Mouse (Mus musculus) kidney, postnatal 14 days (tissue): ENCODE results near the gene Arrb1.
A peak's percentile ranks its signal among the peaks of the same experiment; 100 is the strongest.
"Not testable (repeated sequence)": the region's sequence is repeated elsewhere in the genome, so short reads cannot be mapped to it uniquely, and the experiment has no call there.

Source experiments
- DNase-seq: peaks from one replicate; pipeline ENCODE4 v3.0.0; 2022; ENCODE audit warnings: mixed read lengths

Gene Arrb1

DNA sequence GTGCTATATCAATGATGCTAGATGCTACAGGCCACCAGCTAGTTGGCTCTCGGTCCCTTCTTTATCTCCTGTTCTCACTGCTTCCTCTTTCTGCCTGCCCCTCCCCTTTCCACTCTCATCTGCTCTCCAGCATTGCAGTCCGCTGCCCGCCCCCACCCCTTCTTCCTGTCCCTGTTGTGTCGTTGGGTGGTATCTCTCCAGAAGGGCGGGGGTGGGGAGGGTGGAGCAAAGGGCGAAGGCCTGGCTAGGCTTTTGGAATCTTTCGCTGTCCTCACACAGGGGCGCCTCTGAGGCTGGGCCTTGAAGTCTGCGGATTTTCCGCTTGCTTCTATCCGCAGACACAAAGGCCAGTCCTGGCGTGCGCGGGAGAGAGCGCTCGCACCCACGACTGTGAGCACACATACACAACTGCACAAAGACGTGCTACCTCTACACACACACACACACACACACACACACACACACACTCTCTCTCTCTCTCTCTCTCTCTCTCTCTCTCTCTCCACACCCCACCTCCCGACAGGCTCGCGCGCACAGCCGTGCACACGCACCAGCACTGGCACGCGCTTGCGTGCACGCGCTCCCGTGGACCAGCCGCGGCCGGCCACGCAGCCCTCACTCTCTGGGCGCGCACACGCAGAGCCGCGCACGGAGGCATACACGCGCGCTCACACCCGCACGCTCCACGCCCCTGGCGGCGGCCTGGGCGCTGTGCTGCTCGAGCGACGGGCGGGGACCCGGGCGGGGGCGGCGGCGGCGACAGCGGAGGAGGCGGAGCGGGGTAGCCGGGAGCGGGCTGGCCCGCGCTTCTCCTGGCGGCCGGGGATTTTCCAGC, at the start of gene Arrb1:
Arrb1 (plus strand) TSS at position 566 of the 835 bp plus-strand sequence.
- peak; percentile 88 for DNase-seq

DNA sequence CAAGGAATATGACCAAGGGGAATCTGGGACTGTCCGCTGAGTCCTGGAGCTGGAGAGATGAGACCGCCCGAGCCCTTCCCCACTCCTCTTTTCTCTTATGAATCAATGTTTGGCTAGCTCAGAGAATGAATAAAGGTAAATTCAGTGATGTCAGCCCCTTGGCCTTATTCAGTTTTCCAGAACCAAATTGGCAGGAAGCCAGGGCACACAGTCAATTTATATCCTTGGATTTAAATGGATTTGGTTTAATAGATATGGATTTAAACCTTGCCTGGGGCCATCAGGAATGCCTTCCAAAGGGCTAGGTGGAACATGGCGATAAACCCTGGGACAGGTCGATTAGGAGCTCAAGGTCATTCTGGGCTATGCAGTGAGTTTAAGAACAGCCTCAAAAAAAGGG, 45.6 kb upstream of the Arrb1 start:
- DNase-seq: no peak

GRCm38 (mm10) chr7:99499128-99499527, 36.1 kb upstream of the Arrb1 start:
- no peak for DNase-seq

DNA sequence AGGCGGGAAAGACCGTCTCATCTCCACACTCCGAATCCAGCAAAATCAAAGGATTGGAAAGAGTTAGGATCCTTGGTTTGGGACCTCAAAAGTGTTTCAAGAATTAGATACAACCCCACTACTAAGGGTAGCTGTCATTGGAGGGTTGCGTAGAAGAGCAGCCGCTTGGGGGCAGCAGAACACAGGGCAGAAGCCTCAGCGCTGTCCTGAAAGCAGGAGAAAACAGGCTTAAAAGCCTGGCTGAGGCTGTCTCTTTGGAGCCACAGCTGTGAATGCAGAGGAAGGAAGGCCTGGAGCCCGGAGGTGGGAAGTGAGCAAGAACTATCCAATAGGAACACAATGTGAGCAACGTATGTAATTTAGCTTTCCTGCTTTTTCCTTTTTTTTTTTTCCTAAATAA, 35.1 kb upstream of the Arrb1 start:
- DNase-seq: peak; percentile 88

DNA sequence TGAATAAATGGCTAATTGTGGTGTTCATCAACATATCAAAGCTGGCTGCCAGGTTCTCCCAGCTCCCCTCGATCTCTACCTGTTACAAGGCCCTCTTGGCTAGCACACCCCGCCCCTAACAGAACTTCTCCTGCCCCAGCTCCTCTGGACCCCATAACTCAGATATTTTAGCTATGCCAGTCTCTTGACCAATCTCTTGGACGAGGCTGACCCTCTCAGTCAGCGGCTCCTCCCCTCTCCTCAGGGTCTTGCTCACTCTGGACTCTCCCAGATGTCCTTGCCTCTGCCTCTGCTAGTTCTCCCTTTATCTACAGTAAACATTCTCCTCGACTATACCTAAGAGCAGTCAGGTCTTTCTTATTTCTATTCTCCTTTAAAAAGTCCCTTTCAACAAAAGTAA, 34.6 kb upstream of the Arrb1 start:
- DNase-seq: no peak

GRCm38 (mm10) chr7:99501148-99501547, 34.1 kb upstream of the Arrb1 start:
- no peak for DNase-seq

DNA sequence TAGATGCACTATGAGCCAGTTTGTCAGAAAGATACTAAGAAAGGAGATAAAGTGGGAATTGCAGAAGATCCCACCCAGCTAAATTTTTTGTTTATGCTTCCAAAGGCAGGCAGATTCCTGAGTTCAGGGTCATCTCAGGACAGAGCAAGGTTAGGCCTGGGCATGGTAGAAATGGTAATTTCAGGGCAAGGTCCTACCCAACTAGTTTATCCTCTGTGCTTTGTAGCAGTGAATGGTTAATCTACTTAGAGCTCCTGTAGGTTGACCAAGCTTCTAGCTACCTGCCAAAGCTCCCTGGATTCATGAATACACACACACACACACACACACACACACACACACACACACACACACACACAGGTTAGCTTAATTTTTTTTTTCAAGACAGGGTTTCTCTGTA, 30.7 kb upstream of the Arrb1 start:
- DNase-seq: no peak

DNA sequence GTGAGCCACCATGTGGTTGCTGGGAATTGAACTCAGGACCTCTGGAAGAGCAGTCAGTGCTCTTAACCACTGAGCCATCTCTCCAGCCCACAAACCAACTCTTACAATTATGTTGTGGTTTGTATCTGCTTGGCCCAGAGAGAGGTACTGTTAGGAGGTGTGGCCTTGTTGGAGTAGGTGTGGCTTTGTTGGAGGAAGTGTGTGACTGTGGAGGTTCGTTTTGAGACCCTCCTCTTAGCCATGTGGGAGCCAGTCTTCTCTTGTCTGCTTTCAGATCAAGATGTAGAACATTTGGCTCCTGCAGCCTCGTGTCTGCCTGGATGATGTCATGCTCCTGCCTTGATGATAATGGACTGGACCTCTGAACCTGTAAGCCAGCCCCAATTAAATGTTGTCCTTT, 27.1 kb upstream of the Arrb1 start:
- not testable (repeated sequence) for DNase-seq

GRCm38 (mm10) chr7:99510087-99510501, 25.2 kb upstream of the Arrb1 start:
- peak; percentile 67 for DNase-seq

DNA sequence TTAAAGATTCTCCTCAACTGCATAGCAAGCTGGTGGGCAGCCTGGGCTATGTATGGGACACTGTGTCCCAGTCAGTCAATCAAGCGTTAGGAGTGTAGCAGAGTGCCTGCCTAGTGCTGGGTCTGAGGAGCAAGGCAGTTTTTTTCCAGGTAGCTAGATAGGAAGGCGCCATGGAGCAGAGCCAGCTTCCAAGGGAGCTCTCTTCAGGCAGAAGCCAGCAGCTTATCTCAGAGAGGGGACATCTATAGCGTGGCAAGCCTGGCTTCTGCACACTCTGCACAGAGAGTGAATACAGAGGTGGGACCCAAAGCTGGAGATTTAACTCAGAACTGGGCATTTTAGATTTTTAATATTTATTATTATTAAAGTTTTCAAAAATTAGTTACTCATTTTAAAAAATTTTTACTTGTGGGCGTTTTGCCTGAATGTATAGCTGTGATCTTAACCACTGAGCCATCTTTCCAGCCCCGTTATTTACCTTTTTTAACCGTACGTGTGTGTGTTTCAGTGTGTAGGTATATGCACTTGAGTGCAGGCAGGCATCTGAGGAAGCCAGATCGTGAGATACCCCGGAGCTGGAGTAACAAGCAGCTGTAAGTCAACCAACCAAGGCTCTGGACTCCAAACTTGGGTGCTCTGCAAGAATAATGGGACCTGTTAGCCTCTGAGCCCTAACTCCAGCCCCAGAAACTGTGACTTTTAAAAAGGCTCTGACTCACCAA, 19.0 kb upstream of the Arrb1 start:
- DNase-seq: no peak

DNA sequence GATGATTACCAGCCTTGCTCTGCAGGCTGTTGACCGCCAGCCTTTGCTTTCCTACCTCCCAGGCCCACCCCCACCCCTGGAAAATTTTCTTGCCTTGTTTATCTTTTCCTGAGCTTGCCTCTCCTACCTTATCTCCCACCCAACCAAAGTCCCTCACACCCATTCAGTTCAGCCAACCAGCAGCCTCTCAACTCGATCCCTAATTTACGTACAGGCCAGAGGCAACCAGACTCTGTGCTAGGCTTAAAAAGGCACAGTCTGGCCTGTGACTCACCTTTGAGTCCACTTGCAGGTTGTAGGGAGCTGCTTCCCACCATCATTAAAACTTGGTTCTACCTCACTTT, 18.5 kb upstream of the Arrb1 start:
- no peak for DNase-seq

- DNase-seq: no peak
These were observed 16.2 kb upstream of the Arrb1 start for GRCm38 (mm10) chr7:99518954-99519644.

DNA sequence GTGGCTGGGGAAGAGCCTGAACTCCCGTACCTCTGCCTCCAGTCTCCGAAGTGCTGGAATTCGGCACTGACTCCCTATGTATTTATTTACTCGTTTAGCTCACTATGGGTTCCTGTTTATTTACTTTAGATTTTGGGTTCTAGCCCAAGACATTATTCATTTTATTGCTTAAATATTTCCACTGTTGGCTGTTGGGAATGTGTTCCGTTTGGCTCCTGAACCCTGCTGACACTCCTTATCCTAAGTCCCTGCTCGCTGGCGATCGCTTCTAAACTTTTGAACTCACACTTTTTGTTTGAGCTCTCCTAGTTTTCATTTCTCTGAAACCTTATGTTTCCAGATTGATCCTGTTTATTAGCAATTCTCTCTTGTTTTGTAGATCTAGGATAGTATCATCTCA, 12.1 kb upstream of the Arrb1 start:
- no peak for DNase-seq

DNA sequence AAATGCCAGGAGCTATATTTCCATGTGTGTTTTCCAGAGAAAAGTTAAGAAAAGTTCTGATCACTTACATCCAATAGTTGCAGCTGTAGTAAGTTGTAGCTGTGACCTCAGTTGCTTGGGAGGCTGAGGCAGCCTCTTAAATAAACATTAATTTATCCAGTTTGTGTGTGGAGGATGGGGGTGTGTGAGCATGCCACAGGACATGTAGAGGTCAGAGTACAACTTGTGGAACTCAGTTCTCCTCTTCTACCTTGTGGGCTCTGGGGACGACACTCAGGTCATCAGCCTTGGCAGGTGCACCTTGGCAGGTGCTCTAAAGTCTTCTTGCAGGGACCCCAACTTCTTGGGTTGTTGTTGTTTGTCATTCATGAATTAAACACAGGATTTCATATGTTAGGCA, 11.4 kb upstream of the Arrb1 start:
- no peak for DNase-seq

DNA sequence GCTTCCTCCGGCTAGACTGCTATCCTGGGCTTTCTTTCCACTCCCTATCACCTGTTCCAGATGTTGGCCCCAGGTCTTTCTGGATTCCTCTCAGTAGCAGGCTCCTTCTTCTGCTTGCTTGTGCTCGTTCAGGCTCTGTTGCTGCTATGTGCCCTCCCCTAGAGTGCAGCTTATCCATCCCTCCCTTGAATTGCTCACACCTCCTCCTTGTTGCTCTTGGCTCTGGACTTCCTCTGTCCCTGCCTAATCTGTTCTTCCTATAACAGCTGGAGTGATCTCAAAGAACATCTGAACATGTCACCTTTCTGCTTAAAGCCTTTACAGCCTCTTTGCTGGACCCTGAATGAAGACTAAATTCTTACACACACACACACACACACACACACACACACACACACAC, 6.7 kb upstream of the Arrb1 start:
- no peak for DNase-seq

DNA sequence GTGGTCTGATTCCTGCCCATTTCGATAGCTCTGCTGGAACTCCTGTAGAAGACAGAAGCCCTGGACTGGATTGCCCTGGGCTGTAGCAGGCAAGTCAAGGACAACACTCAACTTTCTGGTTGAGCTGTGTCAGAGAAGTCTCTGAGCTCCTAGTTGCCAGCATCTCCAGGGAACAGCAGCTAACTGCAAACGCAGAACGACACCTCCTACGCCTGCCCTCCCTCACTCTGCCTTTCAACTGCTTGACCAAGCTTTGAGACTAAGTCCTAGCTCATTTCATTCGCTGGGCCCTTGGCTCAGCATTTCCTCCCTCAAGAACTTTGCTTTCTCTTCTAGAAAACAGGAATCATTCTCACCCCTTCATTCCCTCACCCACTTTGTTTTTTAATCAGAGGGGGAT, 5.9 kb upstream of the Arrb1 start:
- no peak for DNase-seq

GRCm38 (mm10) chr7:99531408-99531970, 3.8 kb upstream of the Arrb1 start:
- DNase-seq: no peak

DNA sequence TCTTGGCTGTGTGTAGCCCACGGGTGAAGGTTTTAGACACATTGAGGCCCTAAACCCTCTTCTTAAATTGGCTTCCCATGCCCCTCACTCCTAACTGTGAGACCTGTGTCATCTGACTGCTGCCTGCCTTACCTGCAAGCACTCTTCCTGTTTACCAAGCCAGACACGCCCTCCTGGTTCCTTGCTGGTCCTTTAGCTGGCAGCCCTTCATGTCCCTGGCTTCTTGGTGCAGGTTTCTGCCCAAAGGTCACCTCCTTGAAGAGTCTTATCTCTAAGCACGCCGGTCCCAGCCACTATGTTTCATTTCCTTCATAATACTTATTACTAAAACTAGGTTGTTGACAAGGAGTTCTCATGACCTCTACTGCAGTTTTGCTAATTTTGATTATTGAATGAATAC, 2.7 kb upstream of the Arrb1 start:
- DNase-seq: no peak

- no peak for DNase-seq
These were observed 1.7 kb upstream of the Arrb1 start for GRCm38 (mm10) chr7:99533600-99533999.

DNA sequence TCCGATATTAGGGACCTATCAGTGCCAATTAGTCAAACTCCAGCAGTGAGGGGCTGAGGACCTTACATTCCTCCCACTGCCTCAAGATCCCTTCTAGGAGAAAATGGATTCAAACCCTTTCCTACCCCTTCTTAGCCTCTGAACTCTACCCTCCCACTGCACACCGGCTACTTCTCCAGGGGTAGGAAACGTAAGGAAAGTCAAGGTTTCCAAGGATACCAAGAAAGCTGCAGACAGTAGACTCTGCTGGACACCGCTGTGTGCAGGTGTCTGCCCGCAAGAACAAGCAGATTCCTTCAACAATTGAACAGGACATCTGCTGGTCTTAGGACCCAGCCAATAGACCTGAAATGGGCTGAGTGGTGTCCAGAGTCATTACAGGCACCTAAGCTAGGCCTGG, 765 bp upstream of the Arrb1 start:
- no peak for DNase-seq

GRCm38 (mm10) chr7:99535741-99536501, 655 bp downstream of the Arrb1 start:
- no peak for DNase-seq

DNA sequence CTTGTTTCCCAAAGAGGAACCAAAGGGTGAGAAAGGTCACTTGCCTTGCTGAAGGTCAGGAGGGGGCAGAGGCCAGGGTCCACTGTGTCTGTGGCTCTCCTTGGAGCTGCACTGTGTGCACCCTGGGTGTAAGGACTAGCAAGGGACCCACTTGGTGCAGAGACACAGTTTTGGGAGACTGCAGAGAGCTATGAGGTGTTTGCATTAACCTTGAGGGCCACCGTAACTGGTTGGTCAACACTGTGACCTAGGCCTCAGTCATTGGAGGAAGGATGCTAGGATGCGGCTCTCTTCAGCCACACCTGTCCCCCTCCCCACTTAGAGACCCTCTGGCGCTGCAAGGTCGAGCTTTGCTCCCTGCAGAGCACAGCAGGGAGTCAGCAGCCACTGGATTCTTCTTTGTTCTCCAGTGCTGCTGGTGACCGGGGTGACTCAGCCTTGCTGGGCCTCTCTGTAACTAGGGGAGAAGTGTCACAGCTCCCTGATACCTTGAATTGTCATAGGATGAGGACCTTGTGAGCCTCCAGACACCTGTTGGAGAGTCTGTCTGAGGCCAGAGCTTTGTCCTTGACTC, 2.0 kb downstream of the Arrb1 start:
- DNase-seq: no peak
